Mouse (Mus musculus) naive thymus-derived CD4-positive, alpha-beta T cell, adult 5 months (primary cell): ENCODE data around the gene Pcdh18. TPM values are rescaled to one million over a fixed set of nuclear protein-coding genes. Genes with fewer than 3 reads are reported as not detected.

ENCODE experiments used
- polyA plus RNA-seq: library from polyadenylated mRNA; unstranded; fragments of 100-300 nt; shearing (Covaris generic); gene quantifications from one replicate; pipeline ENCODE4 v1.2.1, GENCODE M21; 2017

Gene Pcdh18
- polyA plus RNA-seq = not detected

DNA sequence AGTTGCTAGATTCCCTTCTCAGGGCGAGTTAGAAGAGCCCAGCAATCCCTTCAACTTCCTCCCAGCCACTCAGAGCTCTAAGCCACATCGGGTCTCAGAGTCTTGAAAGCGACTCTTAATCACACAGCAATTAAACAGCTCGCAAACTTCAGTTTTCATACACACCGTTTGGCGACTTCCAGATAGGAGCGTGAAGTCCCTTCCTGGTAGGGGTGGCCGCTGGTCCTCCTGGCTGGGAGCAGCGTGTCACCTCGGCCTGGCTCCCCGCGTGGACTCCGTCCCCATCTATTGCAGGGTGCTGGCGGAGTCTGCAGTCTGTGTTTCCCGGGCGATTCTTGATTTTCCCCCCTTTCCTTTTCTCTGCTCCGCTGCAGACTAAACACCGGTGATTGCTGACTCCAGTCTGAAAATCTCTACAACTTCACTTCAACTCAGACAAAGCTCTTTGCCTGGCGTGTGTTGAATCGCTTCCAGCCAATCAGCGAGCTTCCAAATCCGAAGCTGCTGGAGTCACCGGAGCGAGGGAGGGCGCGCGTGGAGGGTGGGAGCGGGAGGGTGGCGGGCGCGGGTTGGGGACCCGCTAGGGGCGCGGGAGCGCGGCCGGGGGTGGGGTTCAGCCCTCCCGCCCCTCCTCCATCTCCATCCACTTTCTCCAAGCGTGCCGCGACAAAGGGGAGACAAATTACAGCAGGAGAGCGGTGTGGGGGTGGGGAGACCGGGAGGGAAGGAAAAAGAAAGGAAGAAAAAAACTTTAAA is at the start of gene Pcdh18:
Gene Pcdh18 (minus strand): TSS at position 456 of the 756 bp plus-strand sequence.

